Mouse (Mus musculus) ovary, adult 18-20 months (tissue): ENCODE measurements around the gene Ranbp1.
"Not testable (repeated sequence)": the region's sequence is repeated elsewhere in the genome, so short reads cannot be mapped to it uniquely, and the experiment has no call there.

Experiments used
- DNase-seq: peaks from one replicate; pipeline ENCODE4 v3.0.0; 2022; ENCODE audit warnings: low spot score, mixed read lengths

Gene Ranbp1

GRCm38 (mm10) chr16:18203430-18204091, 45.0 kb downstream of the Ranbp1 start:
- no peak for DNase-seq

- no peak for DNase-seq
Observed at GRCm38 (mm10) chr16:18202061-18202460, 46.5 kb downstream of the Ranbp1 start.

GRCm38 (mm10) chr16:18201620-18202019, 46.9 kb downstream of the Ranbp1 start:
- no peak for DNase-seq

- no peak for DNase-seq
Observed at GRCm38 (mm10) chr16:18200062-18200461, 48.5 kb downstream of the Ranbp1 start.

GRCm38 (mm10) chr16:18198365-18199098, 50.0 kb downstream of the Ranbp1 start:
- no peak for DNase-seq

- DNase-seq = no peak
Observed at GRCm38 (mm10) chr16:18197881-18198280, 50.7 kb downstream of the Ranbp1 start.

- DNase-seq = not testable (repeated sequence)
Observed at GRCm38 (mm10) chr16:18195561-18195960, 53.0 kb downstream of the Ranbp1 start.

- no peak for DNase-seq
Observed at GRCm38 (mm10) chr16:18195068-18195467, 53.5 kb downstream of the Ranbp1 start.

- DNase-seq = no peak
Observed at GRCm38 (mm10) chr16:18194208-18194985, 54.1 kb downstream of the Ranbp1 start.

- no peak for DNase-seq
Observed at GRCm38 (mm10) chr16:18191006-18191405, 57.5 kb downstream of the Ranbp1 start.
